Mouse (Mus musculus) neural tube, embryonic 14.5 days (tissue): Measurements from ENCODE around the gene Crlf3. TPM values are rescaled to one million over a fixed set of nuclear protein-coding genes. Genes with fewer than 3 reads are reported as not detected.

ENCODE experiments used
- ATAC-seq: fragments of 200-750 bp; cut with Nextera tagmentation; 2 replicates; pipeline ENCODE4 v1.8.0; 2017; ENCODE audit warnings: low read depth, mild to moderate bottlenecking, moderate TSS enrichment, moderate library complexity
- H3K27ac ChIP-seq: fragments of 300-500 bp; sonication (generic); 2 replicates; pipeline ENCODE4 v1.5.1; 2014; ENCODE audit warnings: low read depth, mild to moderate bottlenecking, control low read depth, low read length, moderate library complexity, mixed read lengths
- H3K27me3 ChIP-seq: fragments of 300-500 bp; sonication (generic); 2 replicates; pipeline ENCODE4 v1.6.1; 2014; ENCODE audit warnings: low read length; ENCODE audit not compliant: control insufficient read depth, insufficient read depth
- H3K36me3 ChIP-seq: fragments of 300-500 bp; sonication (generic); 2 replicates; pipeline ENCODE4 v1.6.1; 2014; ENCODE audit warnings: low read length, mixed read lengths; ENCODE audit not compliant: control insufficient read depth, insufficient read depth
- H3K4me1 ChIP-seq: fragments of 300-500 bp; sonication (generic); 2 replicates; pipeline ENCODE4 v1.6.1; 2014; ENCODE audit warnings: low read length; ENCODE audit not compliant: control insufficient read depth, insufficient read depth
- H3K4me2 ChIP-seq: fragments of 300-500 bp; sonication (generic); 2 replicates; pipeline ENCODE4 v1.6.1; 2014; ENCODE audit warnings: mild to moderate bottlenecking, low read depth, low read length, control low read depth
- H3K4me3 ChIP-seq: fragments of 300-500 bp; sonication (generic); 2 replicates; pipeline ENCODE4 v1.5.1; 2014; ENCODE audit warnings: low read depth, low read length, control low read depth, mixed read lengths
- H3K9ac ChIP-seq: fragments of 300-500 bp; sonication (generic); replicated peaks from 2 replicates; pipeline ENCODE4 v1.6.1; 2014; ENCODE audit warnings: low read depth, mild to moderate bottlenecking, control low read depth, low read length, mixed read lengths
- H3K9me3 ChIP-seq: fragments of 300-500 bp; sonication (generic); 2 replicates; pipeline ENCODE4 v1.6.1; 2016; ENCODE audit warnings: low read length; ENCODE audit not compliant: control insufficient read depth
- WGBS: fragments of 180-500 bp; shearing (Covaris S2); extraction: QIAGEN DNeasy Blood & Tissue Kit; methylation state at CpG from one replicate; pipeline ENCODE4 v1.1.7; 2014; 5-methylcytosine and 5-hydroxymethylcytosine counted together
- polyA plus RNA-seq: library from polyadenylated mRNA; unstranded; fragments of >200 nt; fragmentation: Nextera tagmentation; extraction: Ambion mirVana; gene quantifications from 2 replicates; pipeline ENCODE4 v1.2.1, GENCODE M21; 2014

The Crlf3 gene
- polyA plus RNA-seq, 1 experiment from 2014 or later, result 8.0 TPM

- ATAC-seq, result peak; percentile 76; the same call in 1 of the 2 replicates
- Histone ChIP-seq H3K9ac (no peak overlapping the region), H3K4me2 (no peak overlapping the region), H3K36me3 (no peaks in the 10 kb centered on the region), H3K27me3 (no peaks in the 10 kb centered on the region), H3K27ac (no peak overlapping the region), H3K9me3 (no peaks in the 10 kb centered on the region), H3K4me3 (no peak overlapping the region), H3K4me1 (peaks cover 5% of the 10 kb centered on the region; the same call in 1 of the 2 replicates)
- WGBS, result 8% methylated on average over 5 of the region's 5 CpGs
These were observed 6.1 kb upstream of the Crlf3 start for GRCm38 (mm10) chr11:80086844-80087243.

GRCm38 (mm10) chr11:80085356-80086055 is 4.7 kb upstream of the Crlf3 start:
- ATAC-seq, result no peak
- H3K36me3 ChIP-seq, result no peaks in the 10 kb centered on the region

GRCm38 (mm10) chr11:80081786-80082319 is 1.1 kb upstream of the Crlf3 start:
- Histone ChIP-seq H3K4me3 (no peak overlapping the region), H3K9me3 (no peaks in the 10 kb centered on the region), H3K4me2 (no peak overlapping the region), H3K36me3 (no peaks in the 10 kb centered on the region), H3K9ac (no peak overlapping the region), H3K4me1 (no peaks in the 10 kb centered on the region; the same call in 1 of the 2 replicates), H3K27ac (no peak overlapping the region), H3K27me3 (no peaks in the 10 kb centered on the region)
- no peak for ATAC-seq
- 86% methylated on average over 7 of the region's 7 CpGs for WGBS

More at GRCm38 (mm10) chr11:80085356-80086055, 4.7 kb upstream of the Crlf3 start:
- H3K9ac ChIP-seq, result 0 out of 2 replicates have a peak overlapping the region, but pooled peaks have one; percentile 21
- no peaks in the 10 kb centered on the region for H3K9me3 ChIP-seq
- H3K4me1 ChIP-seq, result peaks cover 5% of the 10 kb centered on the region; the same call in 1 of the 2 replicates
- no peaks in the 10 kb centered on the region for H3K27me3 ChIP-seq
- H3K4me2 ChIP-seq, result no peak overlapping the region
- no peak overlapping the region for H3K27ac ChIP-seq
- H3K4me3 ChIP-seq, result no peak overlapping the region
- 75% methylated on average over 6 of the region's 6 CpGs for WGBS

GRCm38 (mm10) chr11:80080381-80080825 is 388 bp downstream of the Crlf3 start:
- no peaks in the 10 kb centered on the region for H3K9me3 ChIP-seq
- H3K4me3 ChIP-seq, result peak overlapping the region; percentile 69
- H3K4me1 ChIP-seq, result no peaks in the 10 kb centered on the region; the same call in 1 of the 2 replicates
- no peaks in the 10 kb centered on the region for H3K27me3 ChIP-seq
- under 1% methylated on average over 32 of the region's 32 CpGs for WGBS
- H3K9ac ChIP-seq, result peak overlapping the region; percentile 85
- ATAC-seq, result no peak; the same call in 1 of the 2 replicates
- H3K4me2 ChIP-seq, result peak overlapping the region; percentile 58
- H3K36me3 ChIP-seq, result no peaks in the 10 kb centered on the region
- peak overlapping the region; percentile 58 for H3K27ac ChIP-seq

- WGBS, result 73% methylated on average over 6 of the region's 6 CpGs
- H3K9ac ChIP-seq, result no peak overlapping the region; the same call in 1 of the 2 replicates
- H3K9me3 ChIP-seq, result no peaks in the 10 kb centered on the region
These were observed 1.0 kb downstream of the Crlf3 start for GRCm38 (mm10) chr11:80079751-80080150.

GRCm38 (mm10) chr11:80078831-80079230 is 2.0 kb downstream of the Crlf3 start:
- H3K9me3 ChIP-seq, result no peaks in the 10 kb centered on the region
- H3K27ac ChIP-seq, result no peak overlapping the region
- H3K9ac ChIP-seq, result no peak overlapping the region
- WGBS, result 9% methylated on average over 1 of the region's 1 CpGs
- no peak overlapping the region for H3K4me2 ChIP-seq
- H3K27me3 ChIP-seq, result no peaks in the 10 kb centered on the region
- ATAC-seq, result no peak
- H3K4me3 ChIP-seq, result no peak overlapping the region
- H3K36me3 ChIP-seq, result no peaks in the 10 kb centered on the region
- no peaks in the 10 kb centered on the region; the same call in 1 of the 2 replicates for H3K4me1 ChIP-seq

More at GRCm38 (mm10) chr11:80079751-80080150, 1.0 kb downstream of the Crlf3 start:
- no peaks in the 10 kb centered on the region; the same call in 1 of the 2 replicates for H3K4me1 ChIP-seq
- H3K36me3 ChIP-seq, result no peaks in the 10 kb centered on the region
- no peaks in the 10 kb centered on the region for H3K27me3 ChIP-seq
- H3K4me3 ChIP-seq, result peak overlapping the region; percentile 69
- no peak overlapping the region for H3K27ac ChIP-seq
- peak overlapping the region; percentile 58 for H3K4me2 ChIP-seq
- ATAC-seq, result no peak

GRCm38 (mm10) chr11:80077784-80078545 is 2.8 kb downstream of the Crlf3 start:
- Histone ChIP-seq H3K27me3 (no peaks in the 10 kb centered on the region), H3K4me3 (no peak overlapping the region), H3K4me2 (no peak overlapping the region), H3K4me1 (no peaks in the 10 kb centered on the region; the same call in 1 of the 2 replicates), H3K9me3 (no peaks in the 10 kb centered on the region), H3K36me3 (no peaks in the 10 kb centered on the region), H3K9ac (no peak overlapping the region), H3K27ac (no peak overlapping the region)
- ATAC-seq, result no peak
- 81% methylated on average over 13 of the region's 14 CpGs for WGBS

GRCm38 (mm10) chr11:80075608-80076277 is 5.0 kb downstream of the Crlf3 start:
- Histone ChIP-seq H3K4me3 (no peak overlapping the region), H3K9me3 (no peaks in the 10 kb centered on the region), H3K4me1 (no peaks in the 10 kb centered on the region; the same call in 1 of the 2 replicates), H3K4me2 (no peak overlapping the region), H3K9ac (no peak overlapping the region), H3K27ac (no peak overlapping the region), H3K36me3 (no peaks in the 10 kb centered on the region), H3K27me3 (no peaks in the 10 kb centered on the region)
- 98% methylated on average over 5 of the region's 5 CpGs for WGBS
- ATAC-seq, result no peak
